Mouse (Mus musculus): ENCODE measurements around the gene Hnrnpr. TPM values are rescaled to one million over a fixed set of nuclear protein-coding genes. Genes with fewer than 3 reads are reported as not detected.

The Hnrnpr gene
- total and polyA plus RNA-seq, 2 experiments: 5.0 to 22.9 TPM

DNA sequence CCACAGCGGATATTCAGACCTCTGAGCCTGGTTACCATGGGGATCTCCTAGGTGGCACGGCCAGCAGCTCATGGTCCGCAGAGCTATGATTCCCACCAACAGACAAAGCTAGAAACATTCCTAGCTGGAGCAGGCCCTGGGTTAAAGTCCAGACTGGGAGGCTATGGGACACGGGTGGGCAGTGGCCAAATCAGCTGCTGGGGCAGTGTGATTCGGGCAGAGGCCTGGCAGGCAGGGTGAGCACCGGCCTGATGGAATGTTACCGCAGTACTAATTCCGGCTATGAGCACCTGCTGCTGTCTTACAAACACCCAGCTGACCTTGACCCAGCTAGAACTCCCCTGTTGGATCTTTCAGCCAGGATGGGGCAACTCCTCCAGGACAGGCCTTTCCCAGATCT lies 40.1 kb upstream of the Hnrnpr start:
- H3K36me3 ChIP-seq (ENCODE audit: control insufficient read depth, insufficient read depth, low read length): peaks cover 2% of the 10 kb centered on the region; the same call in 1 of the 2 replicates
- no peaks in the 10 kb centered on the region for H3K79me2 ChIP-seq (ENCODE audit: control insufficient read depth, insufficient read depth, low read length)
- H3K4me1 ChIP-seq (ENCODE audit: control insufficient read depth, insufficient read depth, low read length): no peaks in the 10 kb centered on the region
- WGBS: 89% methylated on average over 8 of the region's 8 CpGs
- H3K27me3 ChIP-seq (ENCODE audit: control insufficient read depth, insufficient read depth, low read length): no peaks in the 10 kb centered on the region
- H3K4me3 ChIP-seq (ENCODE audit: insufficient read depth, low read depth, low read length): no peak overlapping the region
- DNase-seq (ENCODE audit: extremely low read depth, low read depth, low spot score): no peak
- H3K27ac ChIP-seq (replicated peaks; ENCODE audit: insufficient read depth, low read depth, low read length): no peak overlapping the region
- H3K9ac ChIP-seq (ENCODE audit: low read depth, low read length): no peak overlapping the region
- TF ChIP-seq POLR2A (IDR thresholded peaks at IDR 0.05; ENCODE audit: extremely low read depth, insufficient read depth, low read length): no peak
- no peak for TF ChIP-seq CTCF (IDR thresholded peaks at IDR 0.05; ENCODE audit: low read depth, low read length)

- Histone ChIP-seq H3K27ac (replicated peaks; ENCODE audit: insufficient read depth, low read depth, low read length) (no peak overlapping the region), H3K9ac (ENCODE audit: low read depth, low read length) (no peak overlapping the region), H3K4me3 (ENCODE audit: insufficient read depth, low read depth, low read length) (no peak overlapping the region), H3K79me2 (ENCODE audit: control insufficient read depth, insufficient read depth, low read length) (no peaks in the 10 kb centered on the region), H3K4me1 (ENCODE audit: control insufficient read depth, insufficient read depth, low read length) (no peaks in the 10 kb centered on the region), H3K36me3 (ENCODE audit: control insufficient read depth, insufficient read depth, low read length) (no peaks in the 10 kb centered on the region), H3K27me3 (ENCODE audit: control insufficient read depth, insufficient read depth, low read length) (no peaks in the 10 kb centered on the region)
- no peak for TF ChIP-seq CTCF (IDR thresholded peaks at IDR 0.05; ENCODE audit: low read depth, low read length)
- TF ChIP-seq POLR2A (IDR thresholded peaks at IDR 0.05; ENCODE audit: extremely low read depth, insufficient read depth, low read length): no peak
- no peak for DNase-seq (ENCODE audit: extremely low read depth, low read depth, low spot score)
- 94% methylated on average over 8 of the region's 8 CpGs for WGBS
Measured at GRCm38 (mm10) chr4:136281097-136281496, 29.6 kb upstream of the Hnrnpr start.

DNA sequence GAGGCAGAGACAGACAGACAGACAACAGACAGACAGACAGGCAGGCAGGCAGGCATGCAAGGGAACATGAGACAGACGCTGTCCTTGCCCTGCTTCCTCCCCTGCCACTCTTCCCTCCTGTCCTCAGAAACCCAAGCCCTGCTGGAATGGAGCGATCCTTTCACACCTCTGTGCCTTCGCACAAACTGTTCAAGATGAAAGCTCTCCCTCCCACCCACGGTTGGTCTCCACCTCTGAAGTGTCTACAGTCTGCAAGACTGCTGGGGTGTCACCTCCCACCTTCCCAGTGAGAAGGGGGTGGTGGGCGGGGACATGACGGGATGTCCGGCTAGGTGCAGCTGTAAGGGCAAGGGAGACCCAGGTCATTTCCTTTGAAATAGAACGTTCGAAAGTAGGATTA lies 29.1 kb upstream of the Hnrnpr start:
- H3K4me1 ChIP-seq (ENCODE audit: control insufficient read depth, insufficient read depth, low read length): peaks cover 2% of the 10 kb centered on the region; the same call in 1 of the 2 replicates
- H3K36me3 ChIP-seq (ENCODE audit: control insufficient read depth, insufficient read depth, low read length): no peaks in the 10 kb centered on the region
- H3K27ac ChIP-seq (replicated peaks; ENCODE audit: insufficient read depth, low read depth, low read length): no peak overlapping the region
- DNase-seq (ENCODE audit: extremely low read depth, low read depth, low spot score): no peak
- no peak overlapping the region for H3K4me3 ChIP-seq (ENCODE audit: insufficient read depth, low read depth, low read length)
- H3K27me3 ChIP-seq (ENCODE audit: control insufficient read depth, insufficient read depth, low read length): no peaks in the 10 kb centered on the region
- TF ChIP-seq CTCF (IDR thresholded peaks at IDR 0.05; ENCODE audit: low read depth, low read length) (no peak), POLR2A (IDR thresholded peaks at IDR 0.05; ENCODE audit: extremely low read depth, insufficient read depth, low read length) (no peak)
- no peak overlapping the region for H3K9ac ChIP-seq (ENCODE audit: low read depth, low read length)
- 75% methylated on average over 9 of the region's 9 CpGs for WGBS
- H3K79me2 ChIP-seq (ENCODE audit: control insufficient read depth, insufficient read depth, low read length): peaks cover 2% of the 10 kb centered on the region; the same call in 1 of the 2 replicates

DNA sequence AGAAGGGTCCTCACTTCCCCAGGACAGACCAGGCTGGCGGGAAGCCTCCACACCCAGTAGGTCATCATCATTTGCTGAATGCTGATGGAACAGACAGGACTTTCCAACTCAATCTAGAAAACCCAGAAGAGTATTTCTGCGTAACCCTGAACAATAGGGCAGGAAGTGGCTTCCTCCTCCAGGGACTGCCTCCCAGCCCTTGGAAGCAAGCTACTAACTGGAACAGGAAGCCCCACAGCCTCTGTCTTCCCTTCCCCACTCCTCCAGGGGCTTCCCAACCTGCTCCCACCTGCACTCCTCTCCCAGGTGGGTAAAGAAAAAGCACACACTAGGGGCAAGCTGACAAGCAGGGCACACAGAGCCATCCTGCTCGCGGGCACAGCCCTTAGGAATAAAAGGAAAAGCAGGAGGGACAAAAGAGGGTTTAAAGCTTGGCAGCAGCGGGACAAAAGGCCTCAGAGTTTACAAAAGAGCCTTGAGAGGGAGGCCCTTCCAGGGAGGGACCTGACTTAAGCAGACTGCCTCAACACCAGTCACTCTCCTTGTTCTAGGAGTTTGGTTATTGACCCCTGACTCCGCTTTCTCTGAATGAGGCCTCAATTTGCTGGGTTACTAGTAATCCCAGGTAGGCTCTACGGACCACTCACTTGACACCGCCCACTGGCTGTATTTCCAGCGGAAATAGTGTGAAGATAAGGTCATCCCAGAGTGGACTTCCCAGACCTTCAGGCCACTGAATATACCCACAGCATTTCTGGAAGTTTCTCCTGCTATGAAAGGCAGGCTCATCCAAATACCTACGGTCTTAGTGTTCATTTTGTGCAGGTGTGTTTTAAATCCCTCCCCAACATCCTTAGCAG lies 27.9 kb upstream of the Hnrnpr start:
- Histone ChIP-seq H3K9ac (ENCODE audit: low read depth, low read length) (no peak overlapping the region), H3K27ac (replicated peaks; ENCODE audit: insufficient read depth, low read depth, low read length) (peak overlapping the region; percentile 63)
- DNase-seq (ENCODE audit: extremely low read depth, low read depth, low spot score): no peak

GRCm38 (mm10) chr4:136283783-136284182 lies 27.0 kb upstream of the Hnrnpr start:
- H3K27me3 ChIP-seq (ENCODE audit: control insufficient read depth, insufficient read depth, low read length): no peaks in the 10 kb centered on the region
- H3K36me3 ChIP-seq (ENCODE audit: control insufficient read depth, insufficient read depth, low read length): peaks cover 3% of the 10 kb centered on the region; the same call in 1 of the 2 replicates
- no peak for DNase-seq (ENCODE audit: extremely low read depth, low read depth, low spot score)
- no peak overlapping the region for H3K9ac ChIP-seq (ENCODE audit: low read depth, low read length)
- TF ChIP-seq POLR2A (IDR thresholded peaks at IDR 0.05; ENCODE audit: extremely low read depth, insufficient read depth, low read length) (no peak), CTCF (IDR thresholded peaks at IDR 0.05; ENCODE audit: low read depth, low read length) (no peak)
- H3K4me3 ChIP-seq (ENCODE audit: insufficient read depth, low read depth, low read length): no peak overlapping the region
- peaks cover 4% of the 10 kb centered on the region; the same call in 1 of the 2 replicates for H3K4me1 ChIP-seq (ENCODE audit: control insufficient read depth, insufficient read depth, low read length)
- no peak overlapping the region for H3K27ac ChIP-seq (replicated peaks; ENCODE audit: insufficient read depth, low read depth, low read length)
- peaks cover 4% of the 10 kb centered on the region; the same call in 1 of the 2 replicates for H3K79me2 ChIP-seq (ENCODE audit: control insufficient read depth, insufficient read depth, low read length)
- 73% methylated on average over 2 of the region's 2 CpGs for WGBS

More for the DNA sequence above, 27.9 kb upstream of the Hnrnpr start:
- H3K36me3 ChIP-seq (ENCODE audit: control insufficient read depth, insufficient read depth, low read length): no peaks in the 10 kb centered on the region
- TF ChIP-seq CTCF (IDR thresholded peaks at IDR 0.05; ENCODE audit: low read depth, low read length) (no peak), POLR2A (IDR thresholded peaks at IDR 0.05; ENCODE audit: extremely low read depth, insufficient read depth, low read length) (no peak)
- H3K4me1 ChIP-seq (ENCODE audit: control insufficient read depth, insufficient read depth, low read length): peaks cover 4% of the 10 kb centered on the region; the same call in 1 of the 2 replicates
- no peak overlapping the region for H3K4me3 ChIP-seq (ENCODE audit: insufficient read depth, low read depth, low read length)
- WGBS: 73% methylated on average over 10 of the region's 10 CpGs
- peaks cover 4% of the 10 kb centered on the region; the same call in 1 of the 2 replicates for H3K79me2 ChIP-seq (ENCODE audit: control insufficient read depth, insufficient read depth, low read length)
- H3K27me3 ChIP-seq (ENCODE audit: control insufficient read depth, insufficient read depth, low read length): no peaks in the 10 kb centered on the region

All from liver, adult 2 months (tissue).